Mouse (Mus musculus) small intestine, adult 2 months (tissue): ENCODE measurements around the gene Ebf1.

Experiments used
- CTCF ChIP-seq: fragments of 200-500 bp; IDR thresholded peaks from 2 replicates; pipeline ENCODE4 v1.5.1; 2012; ENCODE audit warnings: low read depth, mild to moderate bottlenecking, control low read depth, inconsistent platforms, low read length, moderate library complexity, mixed read lengths; ENCODE audit not compliant: insufficient replicate concordance, insufficient read length; ENCODE audit errors: extremely low read depth
- POLR2A ChIP-seq: fragments of 200-500 bp; IDR thresholded peaks from 2 replicates; pipeline ENCODE4 v1.6.1; 2012; ENCODE audit warnings: low read depth, mild to moderate bottlenecking, control low read depth, inconsistent platforms, low read length, moderate library complexity

- no peak for TF ChIP-seq POLR2A
- TF ChIP-seq CTCF, result no peak
These were observed 106.9 kb downstream of the Ebf1 start for GRCm38 (mm10) chr11:44723950-44724502.
